Mouse (Mus musculus): ENCODE results near the gene Chrna7.

Chrna7 gene

DNA sequence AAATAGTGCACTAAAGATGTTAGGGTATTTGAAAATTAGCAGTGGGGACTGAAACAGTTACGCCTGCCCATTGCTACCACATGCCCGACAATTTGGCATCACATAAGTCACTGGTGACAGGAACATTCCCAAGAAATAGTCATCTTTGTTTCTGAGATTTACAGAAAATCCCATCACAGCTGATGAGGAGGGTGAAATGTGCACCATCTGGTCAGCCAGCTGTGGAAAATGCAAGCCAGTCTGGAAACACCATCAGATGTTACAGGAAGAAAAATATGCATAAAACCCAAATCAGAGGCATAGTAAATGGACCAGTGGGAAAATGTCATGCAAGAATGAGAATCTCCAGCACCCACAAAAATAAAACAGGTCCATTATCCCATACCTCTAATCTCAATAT is 151.4 kb downstream of the Chrna7 start:
- DNase-seq = no peak
